Mouse (Mus musculus) retina, adult 2 months (tissue): Measurements from ENCODE around the gene Magt1.
A peak's percentile ranks its signal among the peaks of the same experiment; 100 is the strongest.
"Not testable (repeated sequence)": the region's sequence is repeated elsewhere in the genome, so short reads cannot be mapped to it uniquely, and the experiment has no call there.

Experiments used
- DNase-seq: peaks from one replicate; pipeline ENCODE4 v3.0.0-alpha.2; 2012; ENCODE audit warnings: low read depth, low spot score

Gene Magt1

GRCm38 (mm10) chrX:106011465-106012159 lies at the start of gene Magt1:
TSS of gene Magt1 (minus strand) at chrX:106011906.
- DNase-seq = peak; percentile 74

DNA sequence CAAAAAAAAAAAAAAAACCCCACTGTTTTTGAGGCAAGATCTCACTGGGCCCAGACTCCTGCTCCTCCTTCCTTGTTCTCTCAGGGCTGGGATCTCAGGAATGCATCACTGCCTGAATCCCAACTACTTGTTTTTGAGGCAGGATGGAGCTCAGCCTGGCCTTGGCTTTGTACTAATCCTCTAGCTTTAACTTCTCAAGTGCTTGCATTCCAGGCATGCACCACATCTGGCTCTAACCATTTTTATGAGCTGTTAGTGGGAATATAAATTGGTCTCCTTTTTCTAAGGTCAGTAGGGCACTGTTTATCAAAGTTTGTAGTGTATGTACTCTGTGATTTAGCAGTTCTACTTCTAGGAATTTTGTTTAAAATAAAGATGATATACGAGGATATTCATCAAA lies 36.5 kb upstream of the Magt1 start:
- no peak for DNase-seq

DNA sequence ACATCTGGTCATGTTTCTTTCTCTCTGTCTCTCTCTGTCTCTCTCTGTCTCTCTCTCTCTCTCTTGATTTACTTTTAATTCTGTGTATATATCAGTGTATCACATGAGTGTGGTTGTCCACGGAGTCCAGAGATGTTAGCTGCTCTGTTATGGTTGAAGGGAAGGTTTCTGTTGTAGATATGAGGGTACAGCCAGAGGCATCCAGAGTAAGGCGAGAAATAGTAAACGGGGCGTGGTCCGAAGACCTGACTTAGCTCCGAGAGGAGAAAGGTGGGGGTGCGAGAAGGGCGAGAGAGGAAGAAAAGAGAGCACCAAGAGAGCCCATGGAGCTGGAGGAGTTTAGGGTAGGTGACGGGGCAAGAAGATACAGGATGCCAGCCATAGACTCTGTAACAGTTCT lies 34.2 kb upstream of the Magt1 start:
- no peak for DNase-seq

- DNase-seq = no peak
Observed at GRCm38 (mm10) chrX:106045455-106045854, 33.7 kb upstream of the Magt1 start.

- no peak for DNase-seq
Observed at GRCm38 (mm10) chrX:106043863-106044617, 32.3 kb upstream of the Magt1 start.

- no peak for DNase-seq
Observed at GRCm38 (mm10) chrX:106037185-106037752, 25.6 kb upstream of the Magt1 start.

DNA sequence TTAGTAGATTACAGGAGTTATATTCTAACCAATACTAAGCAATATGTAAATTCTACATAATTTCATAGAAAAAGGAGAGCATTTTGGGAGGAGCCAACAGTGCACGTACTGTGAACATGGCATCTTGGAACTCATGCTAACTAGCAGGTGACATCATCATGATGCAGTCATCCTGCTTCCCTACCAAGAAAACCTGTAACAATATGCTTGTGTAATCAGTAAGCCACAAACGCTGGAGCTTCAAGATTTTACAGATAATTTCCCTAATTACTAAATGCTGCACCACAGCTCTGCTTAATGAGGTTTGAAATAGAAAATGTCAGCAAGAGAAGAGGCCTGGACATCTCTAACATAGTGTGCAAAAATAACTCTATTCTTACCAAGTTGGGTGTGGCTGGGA lies 24.0 kb upstream of the Magt1 start:
- no peak for DNase-seq

- no peak for DNase-seq
Observed at GRCm38 (mm10) chrX:106031124-106031523, 19.4 kb upstream of the Magt1 start.

- DNase-seq = no peak
Observed at GRCm38 (mm10) chrX:106030176-106030575, 18.5 kb upstream of the Magt1 start.

- no peak for DNase-seq
Observed at GRCm38 (mm10) chrX:106027343-106027674, 15.6 kb upstream of the Magt1 start.

GRCm38 (mm10) chrX:106026418-106027342 lies 15.0 kb upstream of the Magt1 start, which contains the start of gene Atp7a:
TSS of gene Atp7a (plus strand) at chrX:106027276.
- DNase-seq = peak; percentile 74

DNA sequence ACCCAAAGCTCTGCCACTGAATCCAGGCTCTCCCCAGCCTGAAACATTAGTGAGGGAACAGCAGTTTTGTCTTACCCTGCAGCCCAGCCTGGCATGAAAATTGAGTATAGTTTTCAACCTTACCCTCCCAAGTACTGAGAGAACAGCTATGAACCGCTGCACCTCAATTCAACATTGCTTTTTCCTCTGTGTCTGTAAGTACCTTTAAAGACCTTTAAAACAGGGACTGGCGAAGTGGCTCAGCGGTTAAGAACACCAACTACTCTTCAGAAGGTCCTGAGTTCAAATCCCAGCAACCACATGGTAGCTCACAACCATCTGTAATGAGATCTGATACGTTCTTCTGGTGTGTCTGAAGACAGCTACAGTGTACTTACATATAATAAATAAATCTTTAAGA lies 5.8 kb upstream of the Magt1 start:
- DNase-seq = no peak

- no peak for DNase-seq
Observed at GRCm38 (mm10) chrX:106017102-106017501, 5.4 kb upstream of the Magt1 start.

DNA sequence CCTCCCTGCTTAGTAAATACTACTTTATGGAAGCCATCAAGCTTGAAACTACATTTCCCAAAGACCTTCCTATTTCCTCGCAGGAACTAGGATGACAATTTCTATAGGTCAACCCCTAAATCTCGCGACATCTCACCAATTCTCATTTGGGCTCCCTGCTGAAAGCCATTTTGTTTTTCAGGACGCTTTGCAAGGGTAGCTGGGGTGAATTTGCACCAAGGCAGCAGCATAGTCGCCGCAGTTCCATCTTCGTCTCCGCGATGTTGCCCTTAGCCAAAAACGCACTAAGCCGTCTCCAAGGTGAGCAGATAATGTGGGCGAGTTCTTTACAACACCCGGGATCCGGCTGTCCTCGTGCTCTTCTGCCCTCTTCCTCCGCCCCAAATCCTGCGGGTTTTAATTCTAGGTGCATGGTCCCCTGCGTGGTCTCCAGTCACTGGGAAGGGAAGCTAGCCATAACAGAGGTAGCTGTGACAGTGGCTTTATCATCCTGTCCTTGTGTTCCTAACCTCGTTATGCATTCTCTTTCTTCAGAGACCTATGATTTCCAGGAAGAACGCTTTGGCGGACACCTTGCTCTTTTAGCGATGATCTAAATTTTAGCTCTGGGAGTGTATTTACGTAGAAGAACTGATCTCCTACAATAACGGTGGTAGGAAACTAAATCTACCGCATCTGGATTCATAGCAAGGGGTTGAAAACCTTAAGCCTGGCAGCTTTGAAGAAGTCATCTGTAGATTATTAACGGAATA lies 4.0 kb upstream of the Magt1 start, which contains the start of gene Cox7b:
TSS of gene Cox7b (plus strand) at position 130 of the 752 bp plus-strand sequence.
- DNase-seq = peak; percentile 75

GRCm38 (mm10) chrX:106014741-106015377 lies 3.2 kb upstream of the Magt1 start:
- DNase-seq = not testable (repeated sequence)

DNA sequence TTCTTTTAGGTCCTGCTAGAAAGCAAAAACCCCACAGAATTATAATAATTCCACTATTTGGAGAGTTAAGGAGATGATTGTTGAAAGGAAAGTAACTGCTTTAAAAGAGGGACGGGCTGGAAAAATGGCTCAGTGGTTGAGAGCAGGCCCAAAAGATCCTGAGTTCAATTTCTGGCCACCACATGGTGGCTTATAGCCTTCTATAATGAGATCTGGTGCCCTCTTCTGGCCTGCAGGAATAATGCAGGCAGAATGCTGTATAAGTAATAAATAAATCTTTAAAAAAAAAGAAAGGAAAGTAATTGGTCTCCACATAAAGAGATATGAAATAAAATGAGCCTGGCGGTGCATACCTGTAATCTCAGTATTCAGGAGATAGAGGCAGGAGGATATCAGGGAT lies 1.5 kb upstream of the Magt1 start:
- DNase-seq = no peak

DNA sequence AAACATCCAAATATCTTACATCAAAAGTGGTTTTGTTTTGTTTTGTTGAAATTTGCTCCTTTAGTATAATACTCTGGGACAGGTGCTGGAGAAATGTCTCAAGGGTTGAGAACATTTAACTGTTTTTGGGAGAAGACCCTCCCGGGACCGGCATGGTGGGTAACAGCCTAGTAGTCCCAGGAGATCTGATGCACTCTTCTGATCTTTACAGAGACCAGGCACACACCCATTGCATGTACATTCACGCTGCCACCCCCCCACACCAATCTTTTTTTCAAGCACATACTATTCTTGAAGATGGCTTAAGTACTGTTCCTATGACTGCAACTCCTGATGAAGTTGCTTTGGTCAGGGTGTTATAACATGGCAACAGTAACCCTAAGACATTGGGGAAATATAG lies 853 bp upstream of the Magt1 start:
- DNase-seq = no peak

DNA sequence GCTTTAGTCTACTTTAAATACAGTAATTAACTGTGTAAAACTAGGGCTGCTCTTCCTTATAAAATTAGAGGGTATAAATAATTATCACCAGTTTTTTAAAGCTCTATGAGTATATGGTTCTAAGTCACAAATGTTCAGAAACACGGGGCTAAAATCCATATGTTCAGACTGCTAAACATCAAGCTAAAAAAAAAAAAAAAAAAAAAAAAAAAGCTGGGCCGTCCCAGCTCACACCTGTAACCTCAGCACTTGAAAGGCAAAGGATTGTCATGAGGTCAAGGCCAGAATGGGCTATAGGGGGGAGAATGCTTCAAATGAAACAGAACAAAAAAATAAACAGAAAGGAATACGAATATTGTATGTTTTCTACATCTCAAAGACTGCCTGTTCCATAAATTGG lies 944 bp downstream of the Magt1 start:
- DNase-seq = no peak

- no peak for DNase-seq
Observed at GRCm38 (mm10) chrX:106001605-106002004, 10.1 kb downstream of the Magt1 start.

GRCm38 (mm10) chrX:105957091-105957490 lies 54.6 kb downstream of the Magt1 start:
- DNase-seq = not testable (repeated sequence)
